Mouse (Mus musculus) C2C12 (cell line): Measurements from ENCODE around the gene Lrriq4. TPM values are rescaled to one million over a fixed set of nuclear protein-coding genes. Genes with fewer than 3 reads are reported as not detected.

Experiments
- H3K27me3 ChIP-seq: one replicate; pipeline ENCODE4 v1.6.1; 2011; ENCODE audit not compliant: control insufficient read depth, insufficient read depth, insufficient read length
- H3K36me3 ChIP-seq: one replicate; pipeline ENCODE4 v1.6.1; 2011; ENCODE audit not compliant: control insufficient read depth, insufficient read depth
- H3K4me3 ChIP-seq: one replicate; pipeline ENCODE4 v1.5.1; 2011; ENCODE audit warnings: mild to moderate bottlenecking, control low read depth; ENCODE audit not compliant: poor library complexity, insufficient read depth, severe bottlenecking
- H3K79me2 ChIP-seq: one replicate; pipeline ENCODE4 v1.6.1; 2011; ENCODE audit not compliant: control insufficient read depth, insufficient read depth
- H3K79me3 ChIP-seq: one replicate; pipeline ENCODE4 v1.6.1; 2011; ENCODE audit warnings: low read depth, control low read depth
- H3ac ChIP-seq: one replicate; pipeline ENCODE3; 2011; ENCODE audit warnings: low read depth; ENCODE audit not compliant: control insufficient read depth, insufficient read length
- CEBPB ChIP-seq: IDR thresholded peaks from one replicate; pipeline ENCODE4 v1.6.1; 2011; ENCODE audit warnings: low read depth, mild to moderate bottlenecking, control low read depth, moderate library complexity
- CTCF ChIP-seq: IDR thresholded peaks from one replicate; pipeline ENCODE4 v1.5.1; 2011; ENCODE audit not compliant: control insufficient read depth, insufficient read depth, insufficient read length
- FOSL1 ChIP-seq: IDR thresholded peaks from one replicate; pipeline ENCODE4 v1.8.0; 2011; ENCODE audit warnings: mild to moderate bottlenecking, low read length; ENCODE audit not compliant: poor library complexity, insufficient read depth, severe bottlenecking
- MAX ChIP-seq: IDR thresholded peaks from one replicate; pipeline ENCODE4 v1.6.1; 2011; ENCODE audit warnings: mild to moderate bottlenecking, control low read depth
- MYOD1 ChIP-seq: IDR thresholded peaks from one replicate; pipeline ENCODE4 v1.6.1; 2011; ENCODE audit warnings: low read depth; ENCODE audit not compliant: control insufficient read depth, insufficient read length
- MYOG ChIP-seq: IDR thresholded peaks from one replicate; pipeline ENCODE4 v1.6.1; 2011; ENCODE audit not compliant: control insufficient read depth, insufficient read length; ENCODE audit errors: extremely low read depth
- USF1 ChIP-seq: IDR thresholded peaks from one replicate; pipeline ENCODE4 v1.6.1; 2011; ENCODE audit warnings: low read depth, mild to moderate bottlenecking, control low read depth, moderate library complexity
- polyA plus RNA-seq: library from polyadenylated mRNA; unstranded; fragments of >200 nt; fragmentation: generic; extraction: Trizol; gene quantifications from one replicate; pipeline ENCODE4 v1.2.1, GENCODE M21; 2012; ENCODE audit warnings: missing spikeins

Gene Lrriq4
- polyA plus RNA-seq, 1 experiment, result not detected

- TF ChIP-seq USF1, result no peak
- TF ChIP-seq CEBPB, result no peak
- Histone ChIP-seq H3K79me2 (peaks cover 30% of the 10 kb centered on the region), H3K79me3 (peaks cover 12% of the 10 kb centered on the region), H3K27me3 (no peaks in the 10 kb centered on the region), H3K4me3 (peak overlapping the region; percentile 65), H3K36me3 (peaks cover 26% of the 10 kb centered on the region), H3ac (no peak overlapping the region)
These were observed 42.7 kb upstream of the Lrriq4 start for GRCm38 (mm10) chr3:30601610-30602064.

DNA sequence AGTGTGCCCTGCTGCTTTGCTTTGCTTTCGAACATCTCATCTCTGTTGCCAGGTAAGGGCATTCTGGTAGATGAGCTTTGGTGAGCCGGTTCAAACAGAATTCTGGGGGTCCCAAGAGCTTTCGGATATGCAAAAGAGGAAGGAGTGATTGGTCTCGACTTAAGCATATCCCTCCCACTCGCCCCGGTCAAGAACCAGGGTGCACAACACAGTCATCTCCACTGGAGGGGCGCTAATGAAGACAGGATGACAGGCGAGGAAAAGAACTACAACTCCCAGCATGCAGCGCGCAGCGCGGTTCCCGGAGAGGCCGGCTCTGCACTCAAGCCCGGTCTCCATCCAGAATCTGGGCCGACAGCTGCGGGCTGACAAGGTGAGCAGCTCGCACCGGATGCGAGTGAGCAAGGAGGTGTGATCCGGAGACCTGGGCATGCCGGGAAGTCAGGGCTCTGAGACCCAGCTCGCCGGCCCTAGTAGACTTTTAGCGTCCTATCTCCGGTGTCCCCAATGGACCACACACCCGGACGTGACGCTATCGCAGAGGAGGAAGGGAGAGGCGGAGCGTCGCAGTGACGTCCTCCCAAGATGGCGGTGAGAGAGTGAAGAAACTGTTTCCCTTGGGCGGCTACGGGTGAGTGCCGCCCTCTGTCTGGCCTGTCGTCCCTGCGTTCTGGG lies 42.1 kb upstream of the Lrriq4 start, which contains the start of gene Mynn:
Gene Mynn (plus strand): TSS at position 1 of the 675 bp plus-strand sequence.
- Histone ChIP-seq H3K27me3 (no peaks in the 10 kb centered on the region), H3ac (peak within 1 kb of the TSS; percentile 86), H3K79me2 (peaks cover 32% of the 10 kb centered on the region), H3K4me3 (peak within 1 kb of the TSS; percentile 65), H3K36me3 (peaks cover 32% of the 10 kb centered on the region), H3K79me3 (peaks cover 12% of the 10 kb centered on the region)
- TF ChIP-seq CTCF (no peak), MYOD1 (no peak), CEBPB (no peak), USF1 (no peak), MAX (no peak), MYOG (no peak), FOSL1 (no peak)

- no peak for TF ChIP-seq MAX
These were observed 41.6 kb upstream of the Lrriq4 start for GRCm38 (mm10) chr3:30602740-30603098.

GRCm38 (mm10) chr3:30603256-30603655 lies 41.1 kb upstream of the Lrriq4 start:
- Histone ChIP-seq H3K27me3 (no peaks in the 10 kb centered on the region), H3ac (no peak overlapping the region), H3K36me3 (peaks cover 42% of the 10 kb centered on the region), H3K79me2 (peaks cover 42% of the 10 kb centered on the region), H3K4me3 (peak overlapping the region; percentile 65), H3K79me3 (peaks cover 14% of the 10 kb centered on the region)
- TF ChIP-seq USF1, result no peak
- no peak for TF ChIP-seq CTCF
- no peak for TF ChIP-seq MYOG
- no peak for TF ChIP-seq MAX
- no peak for TF ChIP-seq FOSL1
- no peak for TF ChIP-seq MYOD1
- TF ChIP-seq CEBPB, result no peak

More at GRCm38 (mm10) chr3:30602740-30603098, 41.6 kb upstream of the Lrriq4 start:
- Histone ChIP-seq H3ac (peak overlapping the region; percentile 86), H3K36me3 (peaks cover 37% of the 10 kb centered on the region), H3K27me3 (no peaks in the 10 kb centered on the region), H3K4me3 (peak overlapping the region; percentile 65), H3K79me2 (peaks cover 37% of the 10 kb centered on the region), H3K79me3 (peaks cover 12% of the 10 kb centered on the region)

DNA sequence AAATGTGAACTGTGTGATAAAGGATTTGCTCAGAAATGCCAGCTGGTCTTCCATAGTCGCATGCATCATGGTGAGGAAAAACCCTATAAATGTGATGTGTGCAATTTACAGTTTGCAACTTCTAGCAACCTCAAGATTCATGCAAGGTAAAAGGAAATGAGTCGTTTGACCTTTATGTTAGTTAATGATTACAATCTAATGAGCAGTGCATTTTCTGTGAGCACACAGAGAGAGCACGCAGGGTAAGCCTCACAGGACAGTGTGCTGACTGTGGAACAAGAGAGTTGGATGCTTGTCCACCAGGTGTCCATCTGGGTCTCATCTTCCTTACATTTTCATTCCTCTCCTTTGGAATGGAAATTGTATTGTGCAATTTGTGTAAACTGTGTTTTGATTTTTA lies 35.3 kb upstream of the Lrriq4 start:
- Histone ChIP-seq H3K36me3 (peaks cover 94% of the 10 kb centered on the region), H3K27me3 (no peaks in the 10 kb centered on the region), H3K4me3 (no peak overlapping the region), H3ac (no peak overlapping the region), H3K79me3 (peaks cover 6% of the 10 kb centered on the region), H3K79me2 (peaks cover 42% of the 10 kb centered on the region)
- TF ChIP-seq CEBPB, result no peak
- no peak for TF ChIP-seq MAX
- TF ChIP-seq MYOD1, result no peak
- TF ChIP-seq CTCF, result no peak
- no peak for TF ChIP-seq USF1
- no peak for TF ChIP-seq MYOG
- TF ChIP-seq FOSL1, result no peak

DNA sequence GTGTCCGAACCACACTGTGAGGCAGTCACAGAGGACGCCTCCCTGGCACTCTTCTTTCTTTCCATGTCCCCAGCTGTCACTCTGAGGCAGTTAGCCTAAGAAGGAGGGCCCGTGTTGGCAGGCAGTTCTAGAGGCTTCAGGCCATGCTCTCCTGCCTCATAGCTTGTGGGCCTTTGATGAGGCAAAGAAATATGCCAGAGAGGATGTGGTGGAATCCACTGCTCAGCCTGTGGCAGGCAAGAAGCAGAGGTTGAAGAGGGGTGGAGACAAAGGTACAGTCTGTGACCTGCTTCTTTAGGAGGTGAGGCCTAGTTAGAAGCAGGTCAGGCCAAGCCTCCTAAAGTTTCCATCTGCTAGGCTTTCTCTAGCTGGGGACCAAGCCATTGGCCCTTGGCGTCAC lies 33.4 kb upstream of the Lrriq4 start:
- Histone ChIP-seq H3K79me3 (peaks cover 2% of the 10 kb centered on the region), H3K27me3 (no peaks in the 10 kb centered on the region), H3K36me3 (peaks cover 95% of the 10 kb centered on the region), H3K4me3 (no peak overlapping the region), H3ac (no peak overlapping the region), H3K79me2 (peaks cover 28% of the 10 kb centered on the region)
- TF ChIP-seq MYOG, result no peak
- TF ChIP-seq USF1, result no peak
- TF ChIP-seq CTCF, result no peak
- TF ChIP-seq CEBPB, result no peak
- no peak for TF ChIP-seq FOSL1
- TF ChIP-seq MAX, result no peak
- TF ChIP-seq MYOD1, result no peak
